Mouse (Mus musculus) stomach, postnatal 0 days (tissue): ENCODE data around the gene Polr2a.

Experiments used
- CTCF ChIP-seq: IDR thresholded peaks from 2 replicates; pipeline ENCODE4 v1.5.1; 2016; ENCODE audit warnings: antibody characterized with exemption, low read depth, mild to moderate bottlenecking, moderate library complexity
- EP300 ChIP-seq: optimal IDR thresholded peaks from 2 replicates; pipeline ENCODE3; 2016; ENCODE audit warnings: antibody characterized with exemption

DNA sequence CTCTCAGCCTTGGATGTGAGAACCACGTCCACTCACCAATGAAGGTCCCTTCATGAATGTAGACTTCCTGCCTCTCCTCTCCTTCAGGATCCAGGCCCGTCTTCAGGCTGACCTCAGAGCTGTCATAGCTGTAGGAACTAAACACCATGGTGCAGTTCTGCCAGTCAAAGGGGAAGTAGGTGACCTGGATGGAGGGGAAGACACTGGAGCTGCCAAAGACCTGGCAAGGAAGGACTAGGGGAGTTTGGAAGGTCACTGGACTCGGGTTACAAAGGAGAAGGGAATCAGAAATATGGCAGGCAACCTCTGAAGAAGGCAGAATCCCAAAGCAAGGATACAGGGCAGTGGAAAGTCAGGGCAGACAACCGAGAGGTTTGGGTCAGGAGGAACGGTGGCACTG, 35.0 kb upstream of the Polr2a start:
- no peak for TF ChIP-seq CTCF
- TF ChIP-seq EP300 = no peak
